In genomic region chr6:140888610-140889009, GRCm38 (mm10) we compare ENCODE assay signal across 13 mouse cellular contexts.
DNase-seq lines count a peak whose midpoint lies in the region; ATAC-seq and TF ChIP-seq lines count a peak whose summit lies in the region.
"Had no signal": no experiment of that assay in that cellular context is flagged by ENCODE, and none has a peak within 500 bp of the region (broad histone marks: within the 10 kb centered on the region; RNA-seq: fewer than 3 reads in every experiment).

No protein-coding gene starts in this region.

- no peak for TF ChIP-seq CTCF in heart, postnatal 0 days (IDR thresholded peaks at IDR 0.05; ENCODE audit: low read depth)

- no peak overlapping the region for H3K27ac ChIP-seq in heart, postnatal 0 days (ENCODE audit: low read depth)
- H3K27ac ChIP-seq in limb, embryonic 13.5 days: no peak overlapping the region
- H3K27ac ChIP-seq: macrophage had no signal

- no peaks in the 10 kb centered on the region for H3K4me1 ChIP-seq in heart, postnatal 0 days (ENCODE audit: control insufficient read depth, insufficient read depth)
- peaks cover 5% of the 10 kb centered on the region; the same call in 1 of the 2 replicates for H3K4me1 ChIP-seq in limb, embryonic 13.5 days

- peak overlapping the region; percentile 40 for H3K4me2 ChIP-seq in heart, postnatal 0 days (ENCODE audit: low read depth, low read length)
- H3K4me2 ChIP-seq in limb, embryonic 13.5 days (replicated peaks): peak overlapping the region; percentile 53

- ATAC-seq in heart, postnatal 0 days (ENCODE audit: insufficient read depth, low read depth): no peak
- ATAC-seq in limb, embryonic 13.5 days (ENCODE audit: low FRiP score, low read depth): no peak

- TF ChIP-seq EP300 in heart, postnatal 0 days (IDR thresholded peaks at IDR 0.05; ENCODE audit: low read depth): no peak

- intact Hi-C loops in heart, postnatal 10 days (cut with DNase I): no loop called here

- WGBS in heart, postnatal 0 days: 18% methylated on average over 11 of the region's 11 CpGs
- 13% methylated on average over 11 of the region's 11 CpGs for WGBS in limb, embryonic 13.5 days

- no peak for DNase-seq in heart, postnatal 0 days (ENCODE audit: low spot score)
- no peak for DNase-seq in heart, postnatal 10 days
- peak; percentile 16 for DNase-seq in R1 (ENCODE audit: low read depth, low spot score)
- DNase-seq in embryo, embryonic 11.5 days (ENCODE audit: low read depth, low spot score): peak; percentile 39
- no peak for DNase-seq in left cerebral cortex, adult 9 months (ENCODE audit: low spot score in 2 of 2)
- DNase-seq in cerebellum, postnatal 25 days: no peak
- DNase-seq: cerebellum, adult 18-20 months; heart, postnatal 14 days; layer of hippocampus, postnatal 36 days; thymus, postnatal 36 days had no signal

- H3K36me3 ChIP-seq in heart, postnatal 0 days (replicated peaks; ENCODE audit: control insufficient read depth, insufficient read depth, low read length): no peaks in the 10 kb centered on the region
- no peaks in the 10 kb centered on the region for H3K36me3 ChIP-seq in limb, embryonic 13.5 days

- no peak overlapping the region for H3K9ac ChIP-seq in heart, postnatal 0 days (replicated peaks; ENCODE audit: low read depth, low read length)
- H3K9ac ChIP-seq in limb, embryonic 13.5 days: no peak overlapping the region

- no peaks in the 10 kb centered on the region for H3K9me3 ChIP-seq in heart, postnatal 0 days (replicated peaks; ENCODE audit: control insufficient read depth, low read length)
- no peaks in the 10 kb centered on the region for H3K9me3 ChIP-seq in limb, embryonic 13.5 days

- no peaks in the 10 kb centered on the region for H3K27me3 ChIP-seq in heart, postnatal 0 days (ENCODE audit: control insufficient read depth, insufficient read depth, low read length)
- no peaks in the 10 kb centered on the region; the same call in 1 of the 2 replicates for H3K27me3 ChIP-seq in limb, embryonic 13.5 days

- no peak overlapping the region for H3K4me3 ChIP-seq in heart, postnatal 0 days (ENCODE audit: low read depth, low read length)
- peak overlapping the region; percentile 21 for H3K4me3 ChIP-seq in limb, embryonic 13.5 days
- H3K4me3 ChIP-seq: erythroblast, embryonic 14.5 days had no signal

Comparison
In these comparisons a context has a peak if more than half of its experiments do, and no peak if none do; other contexts are left out.
1. DNase-seq: peak in R1 (single experiment) and embryo, embryonic 11.5 days (single experiment); none in heart, postnatal 0 days (single experiment), heart, postnatal 10 days (0 of 2), left cerebral cortex, adult 9 months (0 of 2) and cerebellum, postnatal 25 days (0 of 2).